ENCODE assay signal across 10 mouse cellular contexts in genomic region chr11:25435645-25436044, GRCm38 (mm10).
A peak's percentile ranks its signal among the peaks of the same experiment; 100 is the strongest.
DNase-seq lines count a peak whose midpoint lies in the region; ATAC-seq and TF ChIP-seq lines count a peak whose summit lies in the region.
"Had no signal": no experiment of that assay in that cellular context is flagged by ENCODE, and none has a peak within 500 bp of the region (broad histone marks: within the 10 kb centered on the region; RNA-seq: fewer than 3 reads in every experiment).

No protein-coding gene starts in this region.

- ATAC-seq in hindbrain, postnatal 0 days, result no peak
- ATAC-seq in hindbrain, embryonic 13.5 days (ENCODE audit: low FRiP score), result no peak
- ATAC-seq in midbrain, embryonic 14.5 days (ENCODE audit: low FRiP score, low TSS enrichment), result no peak
- no peak for ATAC-seq in midbrain, embryonic 13.5 days

- no peak overlapping the region for H3K9ac ChIP-seq in hindbrain, postnatal 0 days (replicated peaks; ENCODE audit: low read length)
- H3K9ac ChIP-seq in hindbrain, embryonic 13.5 days, result no peak overlapping the region
- H3K9ac ChIP-seq in midbrain, embryonic 14.5 days (replicated peaks; ENCODE audit: low read length), result no peak overlapping the region
- H3K9ac ChIP-seq in midbrain, embryonic 13.5 days (replicated peaks), result no peak overlapping the region
- H3K9ac ChIP-seq: forebrain, embryonic 12.5 days had no signal

- WGBS in hindbrain, postnatal 0 days, result 47% methylated on average over 1 of the region's 1 CpGs
- 44% methylated on average over 1 of the region's 1 CpGs for WGBS in hindbrain, embryonic 13.5 days
- WGBS in midbrain, embryonic 14.5 days, result 35% methylated on average over 1 of the region's 1 CpGs
- WGBS in midbrain, embryonic 13.5 days, result 45% methylated on average over 1 of the region's 1 CpGs
- 22% methylated on average over 1 of the region's 1 CpGs for WGBS in embryonic facial prominence, embryonic 10.5 days

- no peak overlapping the region for H3K4me3 ChIP-seq in hindbrain, postnatal 0 days (ENCODE audit: low read length)
- no peak overlapping the region for H3K4me3 ChIP-seq in hindbrain, embryonic 13.5 days
- no peak overlapping the region for H3K4me3 ChIP-seq in midbrain, embryonic 14.5 days (replicated peaks; ENCODE audit: low read depth, low read length)
- H3K4me3 ChIP-seq in midbrain, embryonic 13.5 days (replicated peaks), result no peak overlapping the region
- no peak overlapping the region for H3K4me3 ChIP-seq in embryonic facial prominence, embryonic 10.5 days
- H3K4me3 ChIP-seq: forebrain, embryonic 12.5 days had no signal

- 0 out of 2 replicates have a peak, but pooled peaks cover 2% of the 10 kb centered on the region for H3K9me3 ChIP-seq in hindbrain, postnatal 0 days (ENCODE audit: low read length)
- H3K9me3 ChIP-seq in hindbrain, embryonic 13.5 days, result no peaks in the 10 kb centered on the region
- H3K9me3 ChIP-seq in midbrain, embryonic 14.5 days (ENCODE audit: control insufficient read depth, low read length), result no peaks in the 10 kb centered on the region
- H3K9me3 ChIP-seq in midbrain, embryonic 13.5 days, result no peaks in the 10 kb centered on the region
- H3K9me3 ChIP-seq in embryonic facial prominence, embryonic 10.5 days, result no peaks in the 10 kb centered on the region; the same call in 1 of the 2 replicates
- H3K9me3 ChIP-seq: forebrain, embryonic 12.5 days had no signal

- peak; percentile 32 for TF ChIP-seq CTCF in hindbrain, postnatal 0 days (IDR thresholded peaks at IDR 0.05; ENCODE audit: low read depth)

- no peaks in the 10 kb centered on the region for H3K27me3 ChIP-seq in hindbrain, postnatal 0 days (ENCODE audit: insufficient read depth, low read length)
- H3K27me3 ChIP-seq in hindbrain, embryonic 13.5 days, result no peaks in the 10 kb centered on the region
- no peaks in the 10 kb centered on the region for H3K27me3 ChIP-seq in midbrain, embryonic 14.5 days (ENCODE audit: control insufficient read depth, insufficient read depth, low read length)
- no peaks in the 10 kb centered on the region for H3K27me3 ChIP-seq in midbrain, embryonic 13.5 days
- no peaks in the 10 kb centered on the region for H3K27me3 ChIP-seq in embryonic facial prominence, embryonic 10.5 days (replicated peaks; ENCODE audit: low read depth, poor library complexity, severe bottlenecking)
- H3K27me3 ChIP-seq: forebrain, embryonic 12.5 days had no signal

- DNase-seq in hindbrain, postnatal 0 days (ENCODE audit: low spot score), result no peak
- peak; percentile 29 for DNase-seq in midbrain, embryonic 14.5 days
- peak; percentile 38 for DNase-seq in embryonic facial prominence, embryonic 10.5 days (ENCODE audit: low spot score)
- DNase-seq in ovary, postnatal 36 days (ENCODE audit: low spot score), result no peak
- no peak for DNase-seq in gastrocnemius, postnatal 4 days (ENCODE audit: low spot score in 2 of 2)
- DNase-seq: heart, adult 11 months had no signal

- H3K4me2 ChIP-seq in hindbrain, postnatal 0 days (ENCODE audit: low read depth, low read length), result no peak overlapping the region
- H3K4me2 ChIP-seq in hindbrain, embryonic 13.5 days, result no peak overlapping the region
- H3K4me2 ChIP-seq in midbrain, embryonic 14.5 days (ENCODE audit: low read length), result no peak overlapping the region
- H3K4me2 ChIP-seq in midbrain, embryonic 13.5 days (replicated peaks), result no peak overlapping the region
- H3K4me2 ChIP-seq: forebrain, embryonic 12.5 days had no signal

- no peaks in the 10 kb centered on the region for H3K4me1 ChIP-seq in hindbrain, postnatal 0 days (ENCODE audit: insufficient read depth, low read length)
- no peaks in the 10 kb centered on the region for H3K4me1 ChIP-seq in hindbrain, embryonic 13.5 days (replicated peaks)
- no peaks in the 10 kb centered on the region for H3K4me1 ChIP-seq in midbrain, embryonic 14.5 days (ENCODE audit: control insufficient read depth, insufficient read depth, low read length)
- no peaks in the 10 kb centered on the region for H3K4me1 ChIP-seq in midbrain, embryonic 13.5 days (replicated peaks)
- no peaks in the 10 kb centered on the region for H3K4me1 ChIP-seq in embryonic facial prominence, embryonic 10.5 days
- H3K4me1 ChIP-seq: forebrain, embryonic 12.5 days had no signal

- H3K27ac ChIP-seq in hindbrain, postnatal 0 days, result no peak overlapping the region
- H3K27ac ChIP-seq in hindbrain, embryonic 13.5 days, result no peak overlapping the region
- no peak overlapping the region for H3K27ac ChIP-seq in midbrain, embryonic 14.5 days (replicated peaks; ENCODE audit: low read depth, low read length)
- no peak overlapping the region for H3K27ac ChIP-seq in midbrain, embryonic 13.5 days
- H3K27ac ChIP-seq in embryonic facial prominence, embryonic 10.5 days (replicated peaks), result no peak overlapping the region
- H3K27ac ChIP-seq: forebrain, embryonic 12.5 days; macrophage had no signal

- H3K36me3 ChIP-seq in hindbrain, postnatal 0 days (ENCODE audit: insufficient read depth, low read length), result no peaks in the 10 kb centered on the region
- H3K36me3 ChIP-seq in hindbrain, embryonic 13.5 days, result no peaks in the 10 kb centered on the region
- no peaks in the 10 kb centered on the region for H3K36me3 ChIP-seq in midbrain, embryonic 14.5 days (ENCODE audit: control insufficient read depth, insufficient read depth, low read length)
- H3K36me3 ChIP-seq in midbrain, embryonic 13.5 days, result no peaks in the 10 kb centered on the region
- H3K36me3 ChIP-seq in embryonic facial prominence, embryonic 10.5 days (replicated peaks), result no peaks in the 10 kb centered on the region
- H3K36me3 ChIP-seq: forebrain, embryonic 12.5 days had no signal

Comparison
In these comparisons a context has a peak if more than half of its experiments do, and no peak if none do; other contexts are left out.
1. DNase-seq: peak in midbrain, embryonic 14.5 days (single experiment) and embryonic facial prominence, embryonic 10.5 days (single experiment); none in hindbrain, postnatal 0 days (single experiment), ovary, postnatal 36 days (single experiment) and gastrocnemius, postnatal 4 days (0 of 2).